Mouse (Mus musculus): ENCODE measurements at regions not wholly inside any gene's neighbourhood (a gene's known extent, or its start where the extent isn't known, plus 50 kb on each side); places are given as distances from the start of the nearest gene placed in this dataset.

GRCm38 (mm10) chr10:95622879-95623517 is 50.3 kb downstream of the Anapc15-ps start:
- DNase-seq (ENCODE audit: low spot score) = no peak
- Histone ChIP-seq H3K36me3 (ENCODE audit: control insufficient read depth, insufficient read depth, low read length) (no peaks in the 10 kb centered on the region), H3K4me3 (replicated peaks; ENCODE audit: low read length) (no peak overlapping the region), H3K4me2 (replicated peaks; ENCODE audit: low read depth, low read length, severe bottlenecking) (no peak overlapping the region), H3K9ac (ENCODE audit: low read depth, low read length, severe bottlenecking) (no peak overlapping the region), H3K9me3 (ENCODE audit: control insufficient read depth, low read length) (no peaks in the 10 kb centered on the region), H3K27ac (replicated peaks; ENCODE audit: low read depth, low read length) (no peak overlapping the region), H3K4me1 (ENCODE audit: control insufficient read depth, insufficient read depth, low read length) (peaks cover 5% of the 10 kb centered on the region; the same call in 1 of the 2 replicates), H3K27me3 (ENCODE audit: control insufficient read depth, insufficient read depth, low read length) (no peaks in the 10 kb centered on the region)
- WGBS = 8% methylated on average over 2 of the region's 2 CpGs
- ATAC-seq (ENCODE audit: low FRiP score, low read depth) = no peak
- TF ChIP-seq POLR2A (IDR thresholded peaks at IDR 0.05; ENCODE audit: borderline replicate concordance, extremely low read depth, insufficient read depth, insufficient read length) = no peak

GRCm38 (mm10) chr10:95620796-95621195 is 52.5 kb downstream of the Anapc15-ps start:
- WGBS = 87% methylated on average over 3 of the region's 3 CpGs
- Histone ChIP-seq H3K4me3 (replicated peaks; ENCODE audit: low read length) (no peak overlapping the region), H3K27ac (replicated peaks; ENCODE audit: low read depth, low read length) (no peak overlapping the region), H3K9me3 (ENCODE audit: control insufficient read depth, low read length) (no peaks in the 10 kb centered on the region), H3K4me1 (ENCODE audit: control insufficient read depth, insufficient read depth, low read length) (peaks cover 5% of the 10 kb centered on the region; the same call in 1 of the 2 replicates), H3K9ac (ENCODE audit: low read depth, low read length, severe bottlenecking) (no peak overlapping the region), H3K36me3 (ENCODE audit: control insufficient read depth, insufficient read depth, low read length) (no peaks in the 10 kb centered on the region), H3K27me3 (ENCODE audit: control insufficient read depth, insufficient read depth, low read length) (no peaks in the 10 kb centered on the region), H3K4me2 (replicated peaks; ENCODE audit: low read depth, low read length, severe bottlenecking) (no peak overlapping the region)
- ATAC-seq (ENCODE audit: low FRiP score, low read depth) (no peak), DNase-seq (ENCODE audit: low spot score) (no peak)
- TF ChIP-seq POLR2A (IDR thresholded peaks at IDR 0.05; ENCODE audit: borderline replicate concordance, extremely low read depth, insufficient read depth, insufficient read length) = no peak

- ATAC-seq (ENCODE audit: low FRiP score, low read depth) = no peak
- DNase-seq (ENCODE audit: low spot score) = no peak
- Histone ChIP-seq H3K27ac (replicated peaks; ENCODE audit: low read depth, low read length) (no peak overlapping the region), H3K36me3 (ENCODE audit: control insufficient read depth, insufficient read depth, low read length) (no peaks in the 10 kb centered on the region), H3K4me2 (replicated peaks; ENCODE audit: low read depth, low read length, severe bottlenecking) (no peak overlapping the region), H3K27me3 (ENCODE audit: control insufficient read depth, insufficient read depth, low read length) (no peaks in the 10 kb centered on the region), H3K4me3 (replicated peaks; ENCODE audit: low read length) (no peak overlapping the region), H3K9ac (ENCODE audit: low read depth, low read length, severe bottlenecking) (no peak overlapping the region), H3K4me1 (ENCODE audit: control insufficient read depth, insufficient read depth, low read length) (peaks cover 5% of the 10 kb centered on the region; the same call in 1 of the 2 replicates), H3K9me3 (ENCODE audit: control insufficient read depth, low read length) (no peaks in the 10 kb centered on the region)
- TF ChIP-seq POLR2A (IDR thresholded peaks at IDR 0.05; ENCODE audit: borderline replicate concordance, extremely low read depth, insufficient read depth, insufficient read length) = no peak
- 40% methylated on average over 10 of the region's 10 CpGs for WGBS
Observed at GRCm38 (mm10) chr10:95619601-95620000, 53.6 kb downstream of the Anapc15-ps start.

- Histone ChIP-seq H3K9ac (ENCODE audit: low read depth, low read length, severe bottlenecking) (no peak overlapping the region), H3K4me3 (replicated peaks; ENCODE audit: low read length) (no peak overlapping the region), H3K4me1 (ENCODE audit: control insufficient read depth, insufficient read depth, low read length) (peaks cover 5% of the 10 kb centered on the region; the same call in 1 of the 2 replicates), H3K4me2 (replicated peaks; ENCODE audit: low read depth, low read length, severe bottlenecking) (no peak overlapping the region), H3K9me3 (ENCODE audit: control insufficient read depth, low read length) (no peaks in the 10 kb centered on the region), H3K27ac (replicated peaks; ENCODE audit: low read depth, low read length) (no peak overlapping the region), H3K27me3 (ENCODE audit: control insufficient read depth, insufficient read depth, low read length) (no peaks in the 10 kb centered on the region), H3K36me3 (ENCODE audit: control insufficient read depth, insufficient read depth, low read length) (no peaks in the 10 kb centered on the region)
- no peak for DNase-seq (ENCODE audit: low spot score)
- no peak for ATAC-seq (ENCODE audit: low FRiP score, low read depth)
- TF ChIP-seq POLR2A (IDR thresholded peaks at IDR 0.05; ENCODE audit: borderline replicate concordance, extremely low read depth, insufficient read depth, insufficient read length) = no peak
- 77% methylated on average over 9 of the region's 9 CpGs for WGBS
Observed at GRCm38 (mm10) chr10:95618451-95619079, 54.6 kb upstream of the Nudt4 start.

- no peak for ATAC-seq (ENCODE audit: low FRiP score, low read depth)
- no peaks in the 10 kb centered on the region for H3K27me3 ChIP-seq (ENCODE audit: control insufficient read depth, insufficient read depth, low read length)
- no peak for DNase-seq (ENCODE audit: low spot score)
- WGBS = 79% methylated on average over 5 of the region's 5 CpGs
- H3K4me3 ChIP-seq (replicated peaks; ENCODE audit: low read length) = no peak overlapping the region
- H3K9me3 ChIP-seq (ENCODE audit: control insufficient read depth, low read length) = no peaks in the 10 kb centered on the region
- no peak overlapping the region for H3K4me2 ChIP-seq (replicated peaks; ENCODE audit: low read depth, low read length, severe bottlenecking)
- no peak overlapping the region for H3K9ac ChIP-seq (ENCODE audit: low read depth, low read length, severe bottlenecking)
- no peaks in the 10 kb centered on the region for H3K36me3 ChIP-seq (ENCODE audit: control insufficient read depth, insufficient read depth, low read length)
- H3K4me1 ChIP-seq (ENCODE audit: control insufficient read depth, insufficient read depth, low read length) = no peaks in the 10 kb centered on the region
- no peak overlapping the region for H3K27ac ChIP-seq (replicated peaks; ENCODE audit: low read depth, low read length)
- TF ChIP-seq POLR2A (IDR thresholded peaks at IDR 0.05; ENCODE audit: borderline replicate concordance, extremely low read depth, insufficient read depth, insufficient read length) = no peak
Observed at GRCm38 (mm10) chr10:95616821-95617220, 52.9 kb upstream of the Nudt4 start.
